Mouse (Mus musculus) liver, adult (tissue): ENCODE results near the gene Nxph4.

ENCODE experiments used
- GATA4 ChIP-seq: IDR thresholded peaks from 2 replicates; pipeline ENCODE4 v1.6.1; 2014; ENCODE audit warnings: mild to moderate bottlenecking, low read length; ENCODE audit not compliant: insufficient replicate concordance

Nxph4 gene

DNA sequence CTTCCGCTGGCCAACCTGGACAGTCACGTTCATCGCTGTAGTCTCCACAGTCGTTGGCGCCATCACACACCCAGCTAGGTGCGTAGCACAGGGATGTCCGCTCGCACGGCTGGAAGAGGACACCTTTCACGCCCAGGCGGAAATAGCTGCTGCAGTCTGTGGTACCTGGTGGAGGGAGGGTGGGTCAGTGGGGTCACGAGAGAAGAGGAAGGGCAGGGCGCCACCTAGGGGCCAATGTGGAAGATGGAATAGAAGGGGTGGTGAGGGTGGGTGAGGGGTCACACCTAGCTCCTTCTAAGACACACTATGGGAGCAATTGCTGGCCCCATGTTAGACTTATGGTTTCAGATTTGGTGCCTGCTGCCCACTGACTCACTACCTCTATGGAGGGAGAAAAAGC, 23.0 kb upstream of the Nxph4 start:
- TF ChIP-seq GATA4: no peak

DNA sequence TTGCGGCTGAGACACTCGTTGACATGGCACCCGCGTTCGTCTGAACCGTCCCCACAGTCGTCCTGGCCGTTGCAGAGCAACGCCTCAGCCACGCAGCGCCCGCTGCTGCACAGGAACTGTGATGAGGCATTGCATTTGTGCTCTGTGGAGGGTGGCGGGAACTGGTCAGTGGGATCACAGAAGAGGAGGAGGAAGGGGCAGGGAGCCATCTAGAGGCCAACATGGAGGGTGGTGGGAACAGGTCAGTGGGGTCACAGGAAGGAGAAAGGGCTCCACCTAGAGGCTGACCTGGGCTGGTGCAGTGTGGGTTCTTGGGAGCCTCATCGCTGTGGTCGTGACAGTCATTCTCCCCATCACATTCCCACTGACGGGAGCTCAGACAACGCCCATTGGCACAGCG, 21.3 kb upstream of the Nxph4 start:
- TF ChIP-seq GATA4: no peak

DNA sequence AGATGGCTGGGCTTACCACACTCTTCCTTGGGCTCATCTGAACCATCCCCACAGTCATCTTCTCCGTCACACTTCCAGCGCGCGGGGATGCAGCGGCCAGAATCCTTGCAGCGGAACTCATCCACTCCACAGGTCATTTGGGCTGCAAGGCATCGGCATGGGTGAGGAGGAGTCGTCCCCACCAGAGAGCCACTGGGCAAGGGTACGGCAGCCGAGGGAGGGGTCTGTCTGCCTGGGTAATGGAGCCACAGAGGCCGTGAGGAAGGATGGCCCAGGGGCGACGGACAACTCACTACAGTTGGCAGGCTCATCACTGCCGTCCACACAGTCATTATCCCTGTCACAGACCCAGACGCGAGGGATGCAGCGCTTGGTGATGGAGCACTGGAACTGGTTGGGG, 15.5 kb upstream of the Nxph4 start:
- no peak for TF ChIP-seq GATA4

DNA sequence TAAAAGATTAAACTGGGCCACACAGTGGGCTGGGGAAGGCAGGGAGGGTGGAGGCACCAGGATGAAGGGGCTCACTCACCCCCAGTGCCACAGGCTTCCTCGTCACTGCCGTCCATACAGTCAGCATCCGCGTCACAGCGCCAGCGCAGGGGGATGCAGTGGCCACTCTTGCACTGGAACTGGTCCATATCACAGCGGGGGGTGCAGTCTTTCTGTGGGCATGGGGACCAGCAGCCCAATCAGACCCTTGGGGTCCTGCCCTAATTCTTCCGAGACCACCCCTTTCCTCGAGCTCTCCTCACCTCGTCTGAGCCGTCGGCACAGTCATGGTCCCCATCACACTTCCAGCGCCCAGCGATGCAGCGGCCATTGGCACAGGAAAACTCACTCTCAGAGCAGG, 13.9 kb upstream of the Nxph4 start:
- TF ChIP-seq GATA4: no peak

DNA sequence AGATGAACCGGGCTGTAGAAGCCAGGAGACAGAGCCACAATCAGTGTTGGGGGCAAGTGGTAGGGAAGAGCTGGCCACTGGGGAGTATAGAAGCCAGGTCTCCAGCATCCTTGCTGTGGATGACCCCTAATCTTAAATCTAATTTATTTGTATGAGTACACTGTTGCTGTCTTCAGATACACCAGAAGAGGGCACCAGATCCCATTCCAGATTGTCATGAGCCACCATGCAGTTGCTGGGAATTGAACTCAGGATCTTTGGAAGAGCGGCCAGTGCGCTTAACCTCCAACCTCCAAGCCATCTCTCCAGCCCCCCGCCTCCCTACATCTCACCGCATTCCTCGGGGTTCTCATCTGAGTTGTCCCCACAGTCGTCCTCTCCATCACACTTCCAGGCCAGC, 12.1 kb upstream of the Nxph4 start:
- TF ChIP-seq GATA4: no peak

DNA sequence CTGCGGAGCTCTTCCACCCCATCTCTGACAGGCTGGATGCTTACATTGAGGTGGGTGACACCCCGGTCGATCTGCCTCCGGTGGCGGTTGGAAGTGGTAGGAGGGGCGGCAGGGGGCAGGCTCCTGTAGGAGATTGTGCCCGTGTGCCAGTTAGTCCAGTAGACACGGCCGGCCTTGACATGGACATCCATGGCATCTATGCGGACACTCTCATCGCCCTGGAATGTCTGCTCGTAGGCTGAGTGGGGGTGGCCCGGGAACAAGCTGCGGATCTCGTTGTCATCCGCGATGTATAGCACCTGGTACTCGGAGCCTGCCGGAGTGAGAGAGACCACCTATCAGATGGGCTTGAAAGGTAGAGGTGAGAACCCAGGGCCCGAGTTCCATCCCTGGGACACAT, 10.0 kb upstream of the Nxph4 start:
- no peak for TF ChIP-seq GATA4

DNA sequence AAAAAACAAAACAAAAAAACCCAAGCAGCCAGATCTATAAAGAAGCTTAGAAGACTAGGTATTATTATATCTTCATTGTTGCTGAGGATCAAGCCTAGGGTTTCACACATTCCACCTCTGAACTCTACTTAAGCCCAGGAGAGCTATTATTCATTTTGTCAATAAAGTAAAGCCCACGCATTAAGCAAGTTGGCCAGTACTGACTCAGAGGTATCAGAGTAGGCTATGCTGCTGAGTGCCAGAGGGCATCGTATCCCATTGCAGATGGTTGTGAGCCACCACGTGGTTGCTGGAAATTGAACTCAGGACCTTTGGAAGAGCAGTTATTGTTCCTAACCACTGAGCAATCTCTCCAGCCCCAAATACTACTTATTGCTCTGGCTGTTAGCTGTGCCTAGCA, 9.6 kb upstream of the Nxph4 start:
- no peak for TF ChIP-seq GATA4

DNA sequence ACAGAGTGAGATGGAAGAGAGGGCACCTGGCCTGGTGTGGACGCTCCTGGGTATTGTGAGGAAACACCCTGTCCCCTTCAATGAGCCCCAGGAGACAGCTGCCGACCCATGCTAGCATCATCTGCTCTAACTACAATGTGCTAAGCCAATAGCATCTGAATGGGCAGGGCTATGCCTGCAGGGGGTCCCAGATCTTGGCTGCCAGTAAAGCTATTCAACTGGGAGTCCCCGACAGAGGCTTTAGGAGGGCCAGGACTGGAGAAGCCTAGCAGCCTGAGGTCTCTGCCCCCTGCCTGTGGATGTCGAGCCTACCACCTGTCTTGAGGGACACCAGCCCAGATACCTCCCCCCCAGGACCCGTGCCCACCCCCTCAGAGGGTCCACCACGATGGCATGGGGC, 8.4 kb upstream of the Nxph4 start:
- no peak for TF ChIP-seq GATA4

DNA sequence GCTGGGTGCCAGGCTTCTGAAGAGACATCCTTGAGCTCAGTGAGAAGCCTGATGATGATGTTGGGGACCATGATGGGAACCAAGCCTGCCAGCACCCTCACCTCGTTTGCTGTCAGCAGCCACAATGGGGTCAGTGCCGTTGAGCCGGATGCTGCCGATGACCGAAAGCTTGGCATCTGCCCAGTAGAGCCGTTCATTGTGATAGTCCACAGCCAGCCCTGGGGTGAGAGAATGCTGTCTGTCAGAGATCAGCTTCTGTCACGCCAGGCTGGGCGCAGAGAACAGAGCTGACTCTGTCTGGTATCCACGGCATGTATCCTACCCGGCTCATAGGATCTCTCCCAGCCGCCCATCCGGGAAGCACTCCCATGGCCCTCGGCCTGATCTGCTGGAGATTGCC, 7.7 kb upstream of the Nxph4 start:
- TF ChIP-seq GATA4: no peak

DNA sequence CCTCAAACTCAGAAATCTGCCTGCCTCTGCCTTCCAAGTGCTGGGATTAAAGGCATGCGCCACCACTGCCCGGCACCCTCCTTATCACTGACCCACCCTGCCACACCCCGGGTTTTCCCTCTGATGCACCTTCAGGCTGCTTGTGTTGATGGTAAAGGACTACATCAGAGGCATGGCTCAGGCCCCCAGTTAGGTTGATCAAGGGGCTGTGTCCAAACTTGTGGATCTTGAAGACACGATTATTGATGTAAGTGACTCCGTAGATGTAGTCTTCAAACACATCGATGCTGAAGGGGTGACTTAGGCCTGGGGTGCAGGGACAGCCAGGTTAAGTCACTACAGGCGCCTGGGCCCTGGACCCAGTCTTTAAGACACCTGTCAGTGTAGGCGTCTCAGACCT, 7.2 kb upstream of the Nxph4 start:
- no peak for TF ChIP-seq GATA4

DNA sequence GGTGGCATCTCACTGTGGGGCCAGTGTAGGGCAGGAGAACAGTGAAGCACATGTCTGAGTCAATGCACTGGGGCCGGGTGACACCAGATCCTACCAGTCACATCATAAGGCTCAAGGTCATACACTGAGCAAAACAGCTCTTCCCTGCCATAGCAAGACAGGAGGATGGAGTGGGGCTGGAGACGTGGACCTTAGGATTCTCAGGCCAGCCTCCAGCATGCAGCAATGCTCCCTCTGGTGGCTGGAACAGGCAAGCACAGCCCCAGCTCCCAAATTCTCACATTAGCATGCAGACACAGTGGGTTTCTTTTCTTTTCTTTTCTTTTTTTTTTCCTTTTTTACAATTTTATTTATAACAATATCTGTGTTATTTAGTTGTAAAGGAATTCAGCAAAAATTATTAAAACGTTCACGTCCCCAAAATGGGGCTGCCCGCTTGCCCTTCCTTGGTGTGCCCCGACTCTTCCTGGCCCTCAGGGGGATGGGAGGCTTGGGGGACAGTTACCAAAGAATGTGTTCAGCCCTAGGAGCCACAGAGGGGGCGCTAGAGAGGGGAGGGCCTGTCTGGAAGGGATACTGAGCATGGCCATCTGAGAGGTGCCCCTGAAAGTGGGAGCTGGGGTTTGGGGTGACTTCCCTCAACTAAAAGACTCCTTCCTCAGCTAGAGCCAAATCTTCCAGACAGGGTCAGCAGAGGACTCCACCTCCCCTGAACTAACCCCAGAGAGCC, 3.7 kb upstream of the Nxph4 start:
- no peak for TF ChIP-seq GATA4

DNA sequence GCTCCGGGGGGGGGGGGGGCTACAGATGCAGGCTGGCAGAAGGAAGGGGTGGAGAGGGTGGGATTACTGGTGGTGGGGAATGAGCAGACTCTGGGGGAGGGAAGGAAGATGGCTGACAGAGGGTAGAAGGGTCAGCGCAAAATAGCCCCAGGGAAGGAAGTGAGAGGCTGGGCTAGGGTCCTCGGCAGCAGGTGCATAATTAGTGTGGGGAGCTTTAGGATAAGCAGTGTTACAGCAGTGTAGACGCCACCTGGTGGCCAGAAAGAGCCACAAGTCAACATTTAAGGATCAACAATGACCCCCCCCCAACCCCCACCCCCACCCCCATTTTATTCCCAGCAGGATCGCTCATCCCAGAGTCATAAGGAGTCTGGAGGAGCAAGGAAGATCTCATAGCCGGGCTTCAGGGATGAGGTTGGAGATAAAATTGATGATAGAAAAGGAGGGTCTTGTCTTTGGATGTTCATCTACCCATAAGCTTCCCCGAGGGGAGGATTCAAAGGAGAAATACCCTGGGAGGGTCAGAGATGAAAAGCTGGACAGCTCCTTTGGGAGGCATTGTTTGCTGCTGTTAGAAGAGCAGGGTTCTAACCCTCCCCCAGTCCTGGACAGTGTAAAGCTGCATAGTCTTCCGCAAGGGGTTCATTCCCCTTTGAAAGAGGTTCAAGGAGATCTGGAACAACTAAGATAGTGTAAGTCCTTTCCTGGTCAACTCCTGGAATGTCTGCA, 2.4 kb upstream of the Nxph4 start:
- TF ChIP-seq GATA4: no peak

DNA sequence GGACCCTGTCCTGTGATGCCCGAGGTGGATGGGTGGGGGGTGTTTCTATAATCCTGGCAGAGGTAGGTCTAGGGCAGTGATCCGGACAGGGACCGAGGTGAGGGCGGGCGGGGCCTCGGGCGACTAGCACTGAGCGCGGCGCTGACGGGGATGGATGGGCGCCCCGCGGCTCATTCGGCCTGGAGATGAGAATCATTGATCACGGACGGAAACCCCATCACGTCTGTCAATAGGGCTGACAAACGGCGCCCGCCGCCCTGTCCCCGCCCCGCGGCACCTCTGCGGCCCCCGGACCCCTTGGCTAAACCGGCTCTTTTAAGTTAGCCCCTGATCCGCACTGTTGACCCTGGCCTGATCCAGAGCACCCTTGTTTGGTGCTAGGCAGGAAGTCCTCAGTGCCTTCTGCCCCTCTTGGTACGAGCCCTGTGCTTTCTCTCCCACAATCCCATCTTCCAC, 598 bp upstream of the Nxph4 start:
- TF ChIP-seq GATA4: no peak

DNA sequence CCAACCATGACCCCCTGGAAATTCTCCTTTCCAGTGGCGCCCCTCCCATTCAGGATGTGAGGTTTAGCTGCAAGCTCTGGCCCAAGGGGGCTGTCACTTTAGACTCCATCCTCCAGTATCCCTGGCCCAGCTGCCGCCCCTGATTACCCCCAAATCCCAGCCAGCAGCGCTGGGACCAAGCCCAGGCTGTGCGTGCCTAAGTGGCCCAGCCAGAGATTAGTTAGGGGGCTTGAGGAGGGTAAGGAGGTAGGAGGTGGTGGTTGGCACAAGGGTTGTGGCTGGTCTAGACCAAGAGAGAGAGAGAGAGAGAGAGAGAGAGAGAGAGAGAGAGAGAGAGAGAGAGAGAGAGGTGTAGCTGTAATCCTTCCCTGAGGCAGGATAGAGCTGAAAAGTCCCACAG, 2.8 kb downstream of the Nxph4 start:
- TF ChIP-seq GATA4: no peak

DNA sequence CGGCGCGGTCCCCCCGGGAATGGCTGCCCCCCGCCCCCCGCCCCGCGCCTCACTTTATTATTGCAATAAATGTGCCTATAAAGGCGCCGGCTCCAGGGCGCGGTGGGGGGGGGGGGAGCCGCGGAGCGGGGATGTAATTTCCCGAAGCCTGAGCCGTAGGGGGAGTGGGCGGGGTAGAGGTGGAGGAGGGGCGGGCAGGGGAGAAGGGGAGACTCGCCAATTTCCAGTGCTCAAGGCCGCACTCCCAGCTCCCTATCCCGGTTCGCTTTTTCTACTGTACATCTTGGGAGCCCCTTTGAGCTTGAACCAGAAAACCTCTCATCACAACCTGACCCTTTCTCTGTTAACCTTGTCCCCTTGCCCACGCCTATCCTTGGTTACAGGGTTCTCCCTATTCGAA, 3.4 kb downstream of the Nxph4 start:
- no peak for TF ChIP-seq GATA4

DNA sequence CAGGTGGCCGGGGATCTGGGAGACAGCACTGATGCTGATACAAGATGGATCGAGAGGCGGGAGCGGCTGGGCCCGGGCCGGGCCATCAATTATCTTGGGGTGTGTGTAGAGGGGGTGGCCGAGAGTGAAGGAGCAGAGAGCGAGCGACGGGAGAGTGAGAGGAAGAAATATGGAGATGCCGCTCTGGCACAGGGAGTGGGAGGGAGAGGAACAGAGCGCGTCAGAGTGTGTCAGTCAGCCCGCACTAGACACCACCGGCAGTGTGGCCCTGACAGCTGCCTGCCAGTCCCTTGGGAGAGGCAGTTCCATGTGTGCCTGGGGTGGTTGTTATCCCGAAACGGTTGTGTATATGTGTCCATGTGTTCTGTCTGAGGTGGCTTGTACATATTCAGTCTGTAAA, 6.9 kb downstream of the Nxph4 start:
- TF ChIP-seq GATA4: no peak

DNA sequence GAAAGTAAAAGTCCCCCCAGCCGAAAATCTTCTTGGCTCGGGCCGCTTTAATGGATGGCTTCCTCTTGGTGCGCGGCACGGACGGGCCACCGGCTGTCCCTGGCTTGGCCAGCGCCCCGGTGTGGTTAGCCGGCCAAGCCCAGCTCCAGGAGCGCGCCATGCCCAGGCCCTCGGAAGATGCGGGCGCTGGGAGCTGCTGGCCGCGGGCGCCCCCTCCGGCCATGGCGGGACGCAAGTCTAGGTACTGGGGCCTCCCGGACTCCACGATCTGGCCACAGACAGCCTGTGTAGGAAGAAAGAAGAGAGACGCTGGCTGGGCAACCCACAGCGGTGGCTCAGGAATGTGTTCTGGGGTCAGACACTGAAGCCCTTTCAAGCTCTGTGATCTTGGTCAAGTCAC, 7.7 kb downstream of the Nxph4 start:
- no peak for TF ChIP-seq GATA4
